Mouse (Mus musculus) forebrain, embryonic 14.5 days (tissue): Measurements from ENCODE around the gene Prss23. TPM values are rescaled to one million over a fixed set of nuclear protein-coding genes. Genes with fewer than 3 reads are reported as not detected.

Experiments
- ATAC-seq: fragments of 200-750 bp; cut with Nextera tagmentation; 2 replicates; pipeline ENCODE4 v1.8.0; 2017; ENCODE audit warnings: mild to moderate bottlenecking, moderate library complexity
- DNase-seq: peaks from one replicate; pipeline ENCODE4 v3.0.0-alpha.2; 2015; ENCODE audit warnings: low spot score
- H3K27ac ChIP-seq: fragments of 300-500 bp; sonication (generic); 2 replicates; pipeline ENCODE4 v1.5.1; 2014; ENCODE audit warnings: low read depth, mild to moderate bottlenecking, control low read depth, low read length, moderate library complexity
- H3K27me3 ChIP-seq: fragments of 300-500 bp; sonication (generic); replicated peaks from 2 replicates; pipeline ENCODE4 v1.6.1; 2014; ENCODE audit warnings: low read length, control low read depth, mixed read lengths; ENCODE audit not compliant: control insufficient read depth, insufficient read depth
- H3K36me3 ChIP-seq: fragments of 300-500 bp; sonication (generic); 2 replicates; pipeline ENCODE4 v1.6.1; 2014; ENCODE audit warnings: low read length, control low read depth; ENCODE audit not compliant: control insufficient read depth, insufficient read depth
- H3K4me1 ChIP-seq: fragments of 300-500 bp; sonication (generic); 2 replicates; pipeline ENCODE4 v1.6.1; 2014; ENCODE audit warnings: antibody characterized with exemption, low read length, control low read depth; ENCODE audit not compliant: control insufficient read depth, insufficient read depth
- H3K4me2 ChIP-seq: fragments of 300-500 bp; sonication (generic); 2 replicates; pipeline ENCODE4 v1.6.1; 2014; ENCODE audit warnings: mild to moderate bottlenecking, control low read depth, low read length
- H3K4me3 ChIP-seq: fragments of 300-500 bp; sonication (generic); 2 replicates; pipeline ENCODE4 v1.5.1; 2014; ENCODE audit warnings: low read depth, low read length, control low read depth
- H3K9ac ChIP-seq: fragments of 300-500 bp; sonication (generic); 2 replicates; pipeline ENCODE4 v1.6.1; 2014; ENCODE audit warnings: mild to moderate bottlenecking, low read length, control low read depth, moderate library complexity
- H3K9me3 ChIP-seq: fragments of 300-500 bp; sonication (generic); replicated peaks from 2 replicates; pipeline ENCODE4 v1.6.1; 2016; ENCODE audit warnings: low read length, control low read depth, mixed read lengths; ENCODE audit not compliant: control insufficient read depth
- WGBS: fragments of 180-500 bp; shearing (Covaris S2); extraction: QIAGEN DNeasy Blood & Tissue Kit; methylation state at CpG from one replicate; pipeline ENCODE4 v1.1.7; 2014; 5-methylcytosine and 5-hydroxymethylcytosine counted together
- polyA plus RNA-seq: library from polyadenylated mRNA; unstranded; fragments of >200 nt; fragmentation: Nextera tagmentation; extraction: Ambion mirVana; gene quantifications from 2 replicates; pipeline ENCODE4 v1.2.1, GENCODE M21; 2014

The Prss23 gene
- polyA plus RNA-seq, 1 experiment from 2014 or later = 13.0 TPM

- no peaks in the 10 kb centered on the region for H3K36me3 ChIP-seq
- 0 out of 2 replicates have a peak, but pooled peaks cover 2% of the 10 kb centered on the region for H3K27me3 ChIP-seq
- ATAC-seq (peak; percentile 87), DNase-seq (peak; percentile 58)
- WGBS = under 1% methylated on average over 47 of the region's 61 CpGs
- H3K27ac ChIP-seq = no peak overlapping the region
- peak overlapping the region; percentile 69 for H3K4me3 ChIP-seq
- no peaks in the 10 kb centered on the region for H3K9me3 ChIP-seq
- peak overlapping the region; percentile 77 for H3K9ac ChIP-seq
- peak overlapping the region; percentile 94 for H3K4me2 ChIP-seq
- H3K4me1 ChIP-seq = peaks cover 3% of the 10 kb centered on the region; the same call in 1 of the 2 replicates
Measured at GRCm38 (mm10) chr7:89517460-89518390, 9.3 kb downstream of the Prss23 start.

- Histone ChIP-seq H3K36me3 (no peaks in the 10 kb centered on the region), H3K4me2 (peak overlapping the region; percentile 94), H3K4me1 (peaks cover 3% of the 10 kb centered on the region; the same call in 1 of the 2 replicates), H3K27me3 (0 out of 2 replicates have a peak, but pooled peaks cover 2% of the 10 kb centered on the region), H3K9me3 (no peaks in the 10 kb centered on the region), H3K9ac (peak overlapping the region; percentile 77), H3K27ac (no peak overlapping the region), H3K4me3 (peak overlapping the region; percentile 69)
- WGBS = 8% methylated on average over 32 of the region's 32 CpGs
- DNase-seq (peak; percentile 22), ATAC-seq (no peak; the same call in 1 of the 2 replicates)
Measured at GRCm38 (mm10) chr7:89516551-89517459, 10.2 kb downstream of the Prss23 start.

GRCm38 (mm10) chr7:89511921-89512514, 15.0 kb downstream of the Prss23 start:
- ATAC-seq (peak; percentile 52; the same call in 1 of the 2 replicates), DNase-seq (peak; percentile 56)
- WGBS = 10% methylated on average over 4 of the region's 4 CpGs

GRCm38 (mm10) chr7:89508672-89509071, 18.3 kb downstream of the Prss23 start:
- Histone ChIP-seq H3K4me3 (no peak overlapping the region), H3K4me1 (0 out of 2 replicates have a peak, but pooled peaks cover 3% of the 10 kb centered on the region), H3K9ac (no peak overlapping the region), H3K4me2 (no peak overlapping the region), H3K36me3 (no peaks in the 10 kb centered on the region), H3K27ac (no peak overlapping the region), H3K9me3 (no peaks in the 10 kb centered on the region), H3K27me3 (no peaks in the 10 kb centered on the region)
- DNase-seq (peak; percentile 73), ATAC-seq (peak; percentile 42)
- 4% methylated on average over 4 of the region's 4 CpGs for WGBS

More at GRCm38 (mm10) chr7:89511921-89512514, 15.0 kb downstream of the Prss23 start:
- H3K36me3 ChIP-seq = no peaks in the 10 kb centered on the region
- H3K4me1 ChIP-seq = peaks cover 5% of the 10 kb centered on the region; the same call in 1 of the 2 replicates
- H3K27me3 ChIP-seq = 0 out of 2 replicates have a peak, but pooled peaks cover 2% of the 10 kb centered on the region
- H3K9me3 ChIP-seq = no peaks in the 10 kb centered on the region
- H3K4me2 ChIP-seq = no peak overlapping the region
- H3K27ac ChIP-seq = no peak overlapping the region
- no peak overlapping the region for H3K4me3 ChIP-seq
- H3K9ac ChIP-seq = no peak overlapping the region

- Histone ChIP-seq H3K27ac (no peak overlapping the region), H3K4me3 (no peak overlapping the region), H3K9me3 (no peaks in the 10 kb centered on the region), H3K36me3 (no peaks in the 10 kb centered on the region), H3K4me2 (peak overlapping the region; percentile 31; the same call in 1 of the 2 replicates), H3K27me3 (no peaks in the 10 kb centered on the region), H3K4me1 (peaks cover 3% of the 10 kb centered on the region; the same call in 1 of the 2 replicates), H3K9ac (no peak overlapping the region)
- DNase-seq = peak; percentile 93
- ATAC-seq = peak; percentile 96
- WGBS = 14% methylated on average over 17 of the region's 17 CpGs
Measured at GRCm38 (mm10) chr7:89499516-89500307, 27.3 kb downstream of the Prss23 start.

DNA sequence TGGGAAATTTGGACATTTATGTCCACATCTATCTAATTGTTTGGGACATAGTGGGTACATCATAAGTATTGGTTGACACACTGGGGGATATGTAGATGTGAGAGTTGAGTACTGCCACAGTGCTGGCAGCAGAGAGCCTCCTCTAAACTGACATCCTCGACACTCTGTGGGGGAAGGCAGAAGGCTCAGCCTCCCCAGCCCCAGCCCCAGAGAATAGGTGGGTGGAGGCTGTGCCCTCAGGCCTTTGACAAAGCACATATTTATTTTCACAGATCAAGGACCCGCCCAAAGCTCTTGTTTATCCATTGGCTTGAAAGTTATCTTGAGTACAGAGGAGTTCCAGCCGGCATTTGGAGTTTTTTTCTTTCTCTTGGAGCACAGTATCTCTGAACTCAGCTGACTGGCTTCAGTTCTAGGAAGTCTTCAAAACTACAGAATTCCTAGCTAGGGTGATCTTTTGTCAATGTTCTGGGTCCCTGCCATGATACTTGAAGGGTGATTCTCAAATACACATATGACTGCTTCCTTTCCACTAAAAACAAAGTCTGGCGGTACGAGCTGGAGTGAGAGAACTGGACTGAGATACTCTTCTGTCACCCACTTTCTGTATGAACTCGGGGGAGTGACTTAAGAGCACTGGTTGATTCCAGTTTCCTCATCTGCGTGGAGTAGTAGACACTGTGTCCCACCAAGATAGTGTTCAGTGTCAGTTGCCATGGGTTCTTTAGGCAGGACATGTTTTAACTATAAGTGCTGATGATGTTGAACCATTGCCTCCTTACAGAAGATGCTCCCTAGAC, 43.0 kb downstream of the Prss23 start:
- Histone ChIP-seq H3K4me3 (no peak overlapping the region), H3K36me3 (no peaks in the 10 kb centered on the region), H3K4me1 (no peaks in the 10 kb centered on the region), H3K9ac (no peak overlapping the region), H3K27ac (no peak overlapping the region), H3K9me3 (0 out of 2 replicates have a peak, but pooled peaks cover 2% of the 10 kb centered on the region), H3K4me2 (no peak overlapping the region), H3K27me3 (no peaks in the 10 kb centered on the region)
- ATAC-seq (no peak), DNase-seq (no peak)
- 75% methylated on average over 7 of the region's 7 CpGs for WGBS

DNA sequence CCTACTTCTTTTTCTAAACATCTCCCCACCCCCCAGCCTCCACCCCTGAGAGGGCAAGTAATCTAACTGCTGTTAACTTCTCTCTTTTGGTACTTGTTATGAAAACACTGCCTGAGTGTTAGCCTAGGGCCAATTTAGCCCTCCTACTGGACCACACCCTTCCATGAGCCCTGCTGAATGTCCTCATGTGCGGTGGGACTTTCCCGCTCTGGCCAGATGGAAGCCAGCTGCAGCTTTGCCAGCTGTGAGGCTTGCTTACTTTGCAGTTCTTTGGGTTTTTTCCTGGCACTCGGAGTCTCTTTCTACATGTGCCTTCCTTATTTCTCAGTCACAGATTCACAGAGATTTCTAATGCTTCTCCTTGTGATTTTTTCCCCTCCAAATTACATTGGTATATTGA, 45.3 kb downstream of the Prss23 start:
- no peaks in the 10 kb centered on the region for H3K27me3 ChIP-seq
- H3K9me3 ChIP-seq = no peaks in the 10 kb centered on the region
- no peaks in the 10 kb centered on the region for H3K36me3 ChIP-seq
- no peak overlapping the region for H3K4me2 ChIP-seq
- H3K9ac ChIP-seq = no peak overlapping the region
- no peaks in the 10 kb centered on the region for H3K4me1 ChIP-seq
- H3K27ac ChIP-seq = no peak overlapping the region
- no peak for ATAC-seq
- no peak for DNase-seq
- H3K4me3 ChIP-seq = no peak overlapping the region
- 72% methylated on average over 3 of the region's 3 CpGs for WGBS
